Mouse (Mus musculus): Measurements from ENCODE around the gene Gimap3.

DNA sequence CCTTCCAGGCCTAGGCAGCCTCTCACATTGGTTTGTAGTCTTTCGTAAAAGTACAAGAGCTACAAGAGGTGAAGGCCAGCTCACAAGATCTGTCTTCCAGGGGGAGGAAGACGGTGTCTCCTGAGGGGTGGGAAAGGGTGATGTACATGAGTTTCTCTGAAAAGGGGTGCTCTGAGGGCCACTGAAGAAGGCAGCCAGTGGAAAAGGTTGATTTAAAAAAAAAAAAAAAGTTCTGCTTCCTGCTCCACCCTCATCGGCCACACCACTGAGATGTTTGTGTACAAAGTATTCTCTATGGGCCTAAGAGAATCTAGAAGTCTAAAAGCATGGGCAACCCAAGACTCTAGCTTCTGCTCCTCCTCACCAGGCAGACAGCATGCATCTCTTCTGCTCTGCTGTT is at the start of gene Gimap3:
- TF ChIP-seq CTCF (IDR thresholded peaks at IDR 0.05; ENCODE audit: low read depth, low read length) = no peak
- TF ChIP-seq POLR2A (IDR thresholded peaks at IDR 0.05; ENCODE audit: insufficient read depth, low read length) = no peak
- no peak for TF ChIP-seq EP300 (IDR thresholded peaks at IDR 0.05; ENCODE audit: insufficient read depth, low read depth, low read length)
